Mouse (Mus musculus): ENCODE results near the gene Rsc1a1. TPM values are rescaled to one million over a fixed set of nuclear protein-coding genes. Genes with fewer than 3 reads are reported as not detected.

Gene Rsc1a1
- total and polyA plus RNA-seq, 3 experiments: 7.7 TPM; not detected in 2

DNA sequence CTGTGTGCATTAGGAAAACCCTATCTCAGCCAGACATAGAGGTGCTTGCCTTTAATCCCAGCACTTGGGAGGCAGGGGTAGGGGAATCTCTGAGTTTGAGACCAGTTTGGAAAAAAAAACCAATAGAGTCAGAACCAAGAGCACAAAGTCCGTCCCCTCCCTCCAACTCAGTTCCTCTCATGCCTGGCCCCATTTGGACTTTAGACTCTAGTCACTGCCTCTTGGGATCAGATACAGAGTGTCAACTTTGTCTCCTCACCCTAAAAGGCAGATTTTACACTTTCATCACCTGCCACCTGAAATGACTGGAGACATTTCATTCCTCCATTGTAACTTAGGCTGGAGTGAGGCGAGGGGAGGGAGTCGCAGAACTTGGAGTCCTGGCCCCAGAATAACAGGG, 43.9 kb upstream of the Rsc1a1 start:
- Histone ChIP-seq H3K36me3 (ENCODE audit: control insufficient read depth in 1 of 2, insufficient read depth in 2 of 2, low read length in 2 of 2) (peaks cover 0 to 6% of the 10 kb centered on the region in 2 experiments; a peak in 2 of 4 replicates), H3K4me3 (ENCODE audit: control insufficient read depth in 1 of 2, insufficient read depth in 1 of 2, low read depth in 2 of 2, low read length in 2 of 2) (no peak overlapping the region), H3K79me2 (ENCODE audit: control insufficient read depth, insufficient read depth, low read length, poor library complexity) (no peaks in the 10 kb centered on the region), H3K4me1 (ENCODE audit: control insufficient read depth in 1 of 2, insufficient read depth in 2 of 2, low read length in 2 of 2) (peaks cover 2 to 26% of the 10 kb centered on the region in 2 experiments; a peak in 2 of 4 replicates), H3K27ac (ENCODE audit: control insufficient read depth, low read depth, low read length) (no peak overlapping the region), H3K9me3 (replicated peaks; ENCODE audit: insufficient read depth, low read length) (no peaks in the 10 kb centered on the region), H3K9ac (ENCODE audit: control insufficient read depth, low read depth, low read length, poor library complexity, severe bottlenecking) (no peak overlapping the region), H3K27me3 (ENCODE audit: control insufficient read depth in 1 of 2, insufficient read depth in 2 of 2, low read length in 2 of 2) (peaks cover 0 to 5% of the 10 kb centered on the region in 2 experiments; a peak in 2 of 4 replicates)
- no peak for DNase-seq (ENCODE audit: low read depth, low spot score)
- TF ChIP-seq USF2 (IDR thresholded peaks at IDR 0.05; ENCODE audit: borderline replicate concordance in 1 of 2, insufficient read depth in 1 of 2, low read depth in 1 of 2, low read length in 2 of 2) (no peak), HCFC1 (IDR thresholded peaks at IDR 0.05; ENCODE audit: low read depth, low read length) (no peak), MAX (IDR thresholded peaks at IDR 0.05; ENCODE audit: low read length) (no peak), NRF1 (IDR thresholded peaks at IDR 0.05; ENCODE audit: insufficient read depth, low read depth, low read length, poor library complexity, severe bottlenecking) (no peak), POLR2A (IDR thresholded peaks at IDR 0.05; ENCODE audit: control insufficient read depth in 1 of 2, insufficient read depth in 1 of 2, low read depth in 1 of 2, low read length in 2 of 2, poor library complexity in 1 of 2) (no peak), MAZ (IDR thresholded peaks at IDR 0.05; ENCODE audit: low read depth, low read length) (no peak), SMC3 (IDR thresholded peaks at IDR 0.05; ENCODE audit: low read depth, low read length) (no peak), ZKSCAN1 (IDR thresholded peaks at IDR 0.05; ENCODE audit: low read depth, low read length) (no peak), GABPA (IDR thresholded peaks at IDR 0.05; ENCODE audit: low read depth, low read length) (no peak)

DNA sequence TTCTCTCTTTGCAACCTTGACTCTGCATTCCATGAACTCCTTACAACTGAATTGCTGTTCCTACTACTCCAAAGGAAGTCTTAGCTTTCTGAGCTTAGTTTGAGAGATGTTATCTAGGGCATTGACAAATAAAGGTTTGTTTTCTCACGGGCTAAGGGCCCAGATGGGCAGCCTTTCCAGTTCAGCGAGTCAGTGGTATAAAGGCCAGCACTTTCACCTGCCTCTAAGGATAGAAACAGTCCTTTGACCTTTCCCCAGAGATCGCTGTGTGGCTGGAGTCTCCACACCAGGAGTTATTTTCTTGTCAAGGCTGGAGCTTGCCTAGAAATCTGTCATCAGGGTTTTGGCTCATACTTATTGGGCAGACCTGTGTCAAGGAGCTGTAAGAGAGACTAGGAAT, 40.3 kb upstream of the Rsc1a1 start:
- Histone ChIP-seq H3K9ac (ENCODE audit: control insufficient read depth, low read depth, low read length, poor library complexity, severe bottlenecking) (no peak overlapping the region), H3K79me2 (ENCODE audit: control insufficient read depth, insufficient read depth, low read length, poor library complexity) (peaks cover 24% of the 10 kb centered on the region), H3K27me3 (ENCODE audit: control insufficient read depth in 1 of 2, insufficient read depth in 2 of 2, low read length in 2 of 2) (peaks cover 0 to 5% of the 10 kb centered on the region in 2 experiments; a peak in 2 of 4 replicates), H3K4me1 (ENCODE audit: control insufficient read depth in 1 of 2, insufficient read depth in 2 of 2, low read length in 2 of 2) (peaks cover 8 to 28% of the 10 kb centered on the region in 2 experiments), H3K4me3 (ENCODE audit: control insufficient read depth in 1 of 2, insufficient read depth in 1 of 2, low read depth in 2 of 2, low read length in 2 of 2) (no peak overlapping the region), H3K36me3 (ENCODE audit: control insufficient read depth in 1 of 2, insufficient read depth in 2 of 2, low read length in 2 of 2) (peaks cover 3 to 22% of the 10 kb centered on the region in 2 experiments; a peak in 3 of 4 replicates), H3K9me3 (replicated peaks; ENCODE audit: insufficient read depth, low read length) (no peaks in the 10 kb centered on the region), H3K27ac (ENCODE audit: control insufficient read depth, low read depth, low read length) (no peak overlapping the region)
- TF ChIP-seq ZKSCAN1 (IDR thresholded peaks at IDR 0.05; ENCODE audit: low read depth, low read length) (no peak), ELF1 (IDR thresholded peaks at IDR 0.05; ENCODE audit: low read depth, low read length) (no peak), CTCF (IDR thresholded peaks at IDR 0.05 in 2 of 3, conservative IDR thresholded peaks at IDR 0.05 in 1 of 3; ENCODE audit: control insufficient read depth in 1 of 3, insufficient read depth in 1 of 3, low read depth in 2 of 3, low read length in 3 of 3, poor library complexity in 1 of 3, severe bottlenecking in 1 of 3) (no peak), RCOR1 (IDR thresholded peaks at IDR 0.05; ENCODE audit: low read depth, low read length) (no peak), BHLHE40 (IDR thresholded peaks at IDR 0.05; ENCODE audit: borderline replicate concordance, low read depth, low read length) (no peak), MAX (IDR thresholded peaks at IDR 0.05; ENCODE audit: low read length) (no peak), POLR2AphosphoS2 (IDR thresholded peaks at IDR 0.05; ENCODE audit: low read length) (no peak), CHD2 (IDR thresholded peaks at IDR 0.05; ENCODE audit: low read length) (no peak), JUND (IDR thresholded peaks at IDR 0.05; ENCODE audit: low read depth, low read length) (no peak), RAD21 (IDR thresholded peaks at IDR 0.05; ENCODE audit: low read depth, low read length) (no peak), GABPA (IDR thresholded peaks at IDR 0.05; ENCODE audit: low read depth, low read length) (no peak), ZNF384 (IDR thresholded peaks at IDR 0.05; ENCODE audit: low read depth, low read length) (no peak), TCF12 (IDR thresholded peaks at IDR 0.05; ENCODE audit: low read depth, low read length) (no peak), ZMIZ1 (IDR thresholded peaks at IDR 0.05; ENCODE audit: low read depth, low read length) (no peak)
- no peak for DNase-seq (ENCODE audit: low read depth, low spot score)
